Mouse (Mus musculus): ENCODE data around the gene Slc25a34.

GRCm38 (mm10) chr4:141570821-141571220, 52.8 kb downstream of the Slc25a34 start:
- TF ChIP-seq CTCF (IDR thresholded peaks at IDR 0.05; ENCODE audit: borderline replicate concordance, insufficient read depth, low read depth, low read length) (no peak), POLR2A (IDR thresholded peaks at IDR 0.05; ENCODE audit: borderline replicate concordance, insufficient read depth, low read length) (no peak)

All from cerebellum, adult 2 months (tissue).